Mouse (Mus musculus): ENCODE results near the gene Slco2b1. TPM values are rescaled to one million over a fixed set of nuclear protein-coding genes. Genes with fewer than 3 reads are reported as not detected.

Slco2b1 gene
- polyA plus RNA-seq, 1 experiment from 2014 or later, result 2.7 TPM

DNA sequence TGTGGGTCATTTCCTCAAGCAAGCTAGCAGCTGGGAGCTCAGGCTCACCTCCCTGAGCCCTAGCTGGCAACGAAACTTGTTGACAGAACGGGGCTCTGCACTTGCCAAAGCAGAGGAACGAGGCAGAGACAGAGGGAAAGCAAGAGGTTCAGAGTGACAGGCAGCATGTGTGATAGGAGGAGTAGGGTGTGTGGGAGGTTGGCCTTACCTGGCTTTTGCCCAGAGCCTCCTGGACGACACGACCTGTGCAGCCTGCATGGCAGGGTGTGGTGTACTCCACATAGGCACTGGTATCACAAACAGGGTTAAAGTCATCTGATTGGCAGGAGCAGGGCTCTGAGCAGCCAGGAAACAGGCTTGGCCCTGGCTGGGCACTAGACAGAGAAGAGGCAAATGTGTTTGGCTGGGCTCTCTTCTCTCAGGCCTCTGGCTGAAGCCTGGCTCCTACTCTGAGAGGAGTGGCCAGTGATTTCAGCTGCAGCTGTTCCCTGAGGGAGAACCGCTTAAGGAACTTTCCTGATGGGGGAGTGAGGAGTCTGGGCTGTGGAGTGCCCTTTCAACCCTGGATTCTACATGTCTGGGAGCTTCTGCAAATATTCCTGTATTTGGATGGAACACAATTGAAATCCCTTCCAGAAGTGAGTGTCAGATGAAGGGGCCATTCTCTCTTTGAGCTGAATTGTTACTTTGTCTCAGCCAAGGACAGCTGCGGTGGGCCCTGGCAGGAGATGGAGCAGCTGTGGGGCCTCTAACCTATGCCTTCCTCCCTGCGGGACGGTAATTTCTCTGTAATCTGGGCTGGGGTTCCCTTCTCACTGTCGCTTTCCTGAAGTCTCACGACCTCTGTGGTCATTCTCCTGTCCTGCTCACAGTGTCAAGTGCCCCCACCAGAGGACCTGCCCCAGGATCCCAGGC, 46.3 kb downstream of the Slco2b1 start:
- H3K9ac ChIP-seq, result no peak overlapping the region

DNA sequence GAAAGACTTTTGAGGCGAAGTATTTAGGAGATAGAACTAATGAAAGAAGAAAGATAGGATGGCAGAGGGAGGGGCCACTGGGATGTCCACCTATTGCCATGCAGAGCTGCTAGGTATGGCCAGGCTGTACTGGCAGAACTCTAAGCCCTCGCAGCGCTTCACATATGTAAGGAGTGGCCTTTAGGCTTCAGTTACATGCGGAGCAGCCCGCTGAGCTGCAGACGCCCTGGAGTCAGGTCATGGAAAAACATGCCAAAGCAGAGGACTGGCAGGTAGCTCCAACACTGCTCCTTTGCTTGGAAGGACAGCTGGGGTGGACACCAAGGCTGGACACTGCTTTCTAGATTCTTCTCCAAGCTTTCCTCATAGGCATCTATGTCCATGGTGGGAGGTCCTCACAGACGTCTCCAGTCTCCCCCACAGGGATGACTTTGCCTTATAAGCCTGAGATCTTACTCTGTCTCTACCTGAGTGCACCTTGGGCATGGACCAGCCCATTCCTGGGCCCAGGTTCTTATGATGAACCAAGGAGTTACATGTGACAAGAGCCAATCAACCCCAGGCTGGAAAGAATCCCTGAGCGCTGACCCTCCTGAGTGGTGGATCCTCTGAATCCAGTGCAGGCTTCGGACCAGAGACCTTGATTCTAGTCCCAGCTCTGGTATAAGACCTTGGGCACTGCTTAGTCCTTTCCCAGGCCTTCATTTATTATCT, 47.5 kb downstream of the Slco2b1 start:
- Histone ChIP-seq H3K4me2 (replicated peaks) (no peak overlapping the region), H3K27me3 (replicated peaks) (no peaks in the 10 kb centered on the region), H3K4me3 (replicated peaks) (no peak overlapping the region), H3K9me3 (no peaks in the 10 kb centered on the region), H3K36me3 (no peaks in the 10 kb centered on the region), H3K9ac (no peak overlapping the region), H3K27ac (no peak overlapping the region), H3K4me1 (replicated peaks) (peaks cover 13% of the 10 kb centered on the region; the same call in 1 of the 2 replicates)
- no peak for ATAC-seq
- WGBS, result 88% methylated on average over 9 of the region's 9 CpGs

More for the DNA sequence above, 46.3 kb downstream of the Slco2b1 start:
- peak; percentile 48 for ATAC-seq
- WGBS, result 32% methylated on average over 11 of the region's 11 CpGs
- Histone ChIP-seq H3K9me3 (no peaks in the 10 kb centered on the region), H3K4me3 (replicated peaks) (no peak overlapping the region), H3K4me2 (replicated peaks) (no peak overlapping the region), H3K27ac (peak overlapping the region; percentile 6; the same call in 1 of the 2 replicates), H3K4me1 (replicated peaks) (peaks cover 13% of the 10 kb centered on the region; the same call in 1 of the 2 replicates), H3K36me3 (no peaks in the 10 kb centered on the region), H3K27me3 (replicated peaks) (no peaks in the 10 kb centered on the region)

DNA sequence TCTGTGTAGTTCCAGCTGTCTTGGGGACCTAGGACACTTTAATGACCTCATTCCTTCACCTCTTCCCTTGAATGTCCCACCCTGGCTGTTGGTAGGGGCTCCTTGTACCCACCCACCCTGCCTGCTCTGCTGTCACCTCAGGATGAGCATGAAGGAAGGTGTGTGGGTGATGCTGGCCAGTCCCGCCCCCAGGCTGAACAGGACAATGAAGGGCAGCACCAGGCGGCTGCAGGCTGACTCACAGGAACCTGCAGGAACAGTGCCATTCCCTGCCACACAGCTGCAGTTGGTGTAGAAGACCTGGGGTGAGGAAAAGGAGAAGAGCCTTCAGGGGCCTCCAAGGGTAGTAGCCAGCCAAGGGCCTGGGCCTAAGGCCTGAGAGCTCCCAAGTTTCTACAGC, 48.8 kb downstream of the Slco2b1 start:
- no peak for ATAC-seq
- Histone ChIP-seq H3K9me3 (no peaks in the 10 kb centered on the region), H3K27ac (no peak overlapping the region), H3K9ac (no peak overlapping the region), H3K4me3 (replicated peaks) (no peak overlapping the region), H3K27me3 (replicated peaks) (no peaks in the 10 kb centered on the region), H3K36me3 (no peaks in the 10 kb centered on the region), H3K4me1 (replicated peaks) (peaks cover 13% of the 10 kb centered on the region; the same call in 1 of the 2 replicates), H3K4me2 (replicated peaks) (no peak overlapping the region)
- WGBS, result 89% methylated on average over 2 of the region's 2 CpGs

DNA sequence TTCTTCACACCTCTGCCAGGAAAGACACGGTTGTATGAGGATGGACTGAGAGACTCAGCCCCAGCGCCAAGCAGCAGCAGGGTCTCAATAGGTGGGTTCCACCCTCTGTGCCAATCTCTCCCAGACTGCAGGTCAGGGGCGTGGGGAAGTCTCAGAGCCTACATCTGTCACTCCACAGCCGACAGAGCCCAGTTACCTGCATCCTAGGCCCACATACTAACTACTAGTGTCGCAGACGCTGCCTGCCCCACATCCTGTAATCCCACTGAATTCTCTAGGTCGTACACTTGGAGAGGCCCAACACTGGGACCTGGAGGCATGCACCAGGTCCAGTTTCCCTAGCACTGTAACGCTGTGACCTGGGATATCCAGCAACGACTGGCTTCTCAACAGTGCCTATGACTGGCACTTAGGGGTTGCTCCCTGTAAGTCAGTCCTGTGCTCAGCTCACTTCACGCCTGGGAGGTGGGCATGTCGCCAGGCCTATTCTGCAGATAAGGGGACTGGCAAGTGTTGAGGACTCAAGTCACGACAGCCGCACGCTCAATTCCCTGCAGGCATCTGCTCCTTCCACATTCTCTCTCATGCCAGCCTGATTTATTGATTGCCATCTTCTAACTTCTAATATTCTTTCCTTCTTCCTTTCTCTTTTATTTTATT, 49.4 kb downstream of the Slco2b1 start:
- Histone ChIP-seq H3K36me3 (no peaks in the 10 kb centered on the region), H3K9ac (no peak overlapping the region), H3K27ac (no peak overlapping the region), H3K4me1 (replicated peaks) (peaks cover 13% of the 10 kb centered on the region; the same call in 1 of the 2 replicates), H3K4me2 (replicated peaks) (no peak overlapping the region), H3K27me3 (replicated peaks) (no peaks in the 10 kb centered on the region), H3K9me3 (no peaks in the 10 kb centered on the region), H3K4me3 (replicated peaks) (no peak overlapping the region)
- ATAC-seq, result no peak
- 81% methylated on average over 14 of the region's 14 CpGs for whole genome bisulfite sequencing

DNA sequence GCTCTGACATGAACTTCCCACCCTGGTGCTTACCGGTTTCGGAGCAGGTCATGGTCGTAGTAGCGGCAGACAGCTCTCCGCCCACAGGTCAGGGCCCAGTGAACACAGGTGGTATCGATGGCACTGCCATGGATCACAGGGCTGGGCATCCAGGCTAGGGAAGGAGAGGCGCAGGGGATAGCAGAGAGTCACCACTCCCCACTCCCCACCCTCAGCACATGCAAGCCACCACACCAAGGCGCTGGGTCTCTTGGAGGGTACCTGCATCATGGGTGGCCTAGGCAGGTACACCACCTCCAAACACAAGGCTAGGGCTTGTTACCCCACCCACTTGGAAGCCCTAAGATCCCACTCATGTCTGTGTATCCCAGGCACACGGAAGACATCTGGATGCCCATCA, 50.1 kb downstream of the Slco2b1 start:
- no peak overlapping the region for H3K27ac ChIP-seq
- WGBS, result 91% methylated on average over 9 of the region's 9 CpGs
- H3K4me2 ChIP-seq (replicated peaks), result no peak overlapping the region

DNA sequence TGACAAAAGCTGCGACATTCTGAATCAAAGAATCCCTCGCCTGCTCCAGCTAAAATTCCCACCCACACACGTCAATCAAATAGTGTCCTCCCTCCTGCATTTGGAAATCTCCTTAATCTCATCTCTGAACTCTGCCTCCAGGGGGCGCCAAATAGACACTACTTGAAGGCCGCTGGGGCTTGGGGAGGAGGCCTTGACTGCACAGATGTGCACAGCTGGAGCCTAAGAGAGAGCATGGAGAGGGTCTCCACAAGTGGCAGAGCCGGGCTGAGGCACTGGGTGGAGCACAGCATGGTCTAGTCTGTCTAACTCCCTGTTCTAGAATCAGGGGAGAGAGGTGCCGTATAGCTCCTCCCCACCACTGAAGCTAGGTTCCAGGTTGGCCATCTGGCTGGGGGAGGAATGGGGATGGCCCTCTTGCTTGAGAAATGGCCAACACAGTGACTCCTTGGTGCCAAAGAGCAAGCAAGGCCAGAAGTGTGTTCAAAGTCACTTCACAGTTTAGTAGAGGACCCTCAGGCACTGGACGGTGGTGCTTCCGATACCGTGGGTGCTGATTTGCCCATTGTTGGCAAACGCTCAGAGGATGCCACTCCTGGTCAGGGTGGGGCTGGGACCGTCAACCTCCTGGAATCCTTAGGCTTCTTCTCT, 51.6 kb downstream of the Slco2b1 start:
- Histone ChIP-seq H3K4me1 (replicated peaks) (peaks cover 6% of the 10 kb centered on the region; the same call in 1 of the 2 replicates), H3K36me3 (no peaks in the 10 kb centered on the region), H3K9ac (no peak overlapping the region), H3K27me3 (replicated peaks) (no peaks in the 10 kb centered on the region), H3K27ac (no peak overlapping the region), H3K4me2 (replicated peaks) (no peak overlapping the region), H3K9me3 (no peaks in the 10 kb centered on the region), H3K4me3 (replicated peaks) (no peak overlapping the region)
- WGBS, result 43% methylated on average over 12 of the region's 12 CpGs
- ATAC-seq, result peak; percentile 84

More for the DNA sequence above, 50.1 kb downstream of the Slco2b1 start:
- Histone ChIP-seq H3K27me3 (replicated peaks) (no peaks in the 10 kb centered on the region), H3K36me3 (no peaks in the 10 kb centered on the region), H3K4me1 (replicated peaks) (peaks cover 13% of the 10 kb centered on the region; the same call in 1 of the 2 replicates), H3K9ac (no peak overlapping the region), H3K4me3 (replicated peaks) (no peak overlapping the region), H3K9me3 (no peaks in the 10 kb centered on the region)
- no peak for ATAC-seq

DNA sequence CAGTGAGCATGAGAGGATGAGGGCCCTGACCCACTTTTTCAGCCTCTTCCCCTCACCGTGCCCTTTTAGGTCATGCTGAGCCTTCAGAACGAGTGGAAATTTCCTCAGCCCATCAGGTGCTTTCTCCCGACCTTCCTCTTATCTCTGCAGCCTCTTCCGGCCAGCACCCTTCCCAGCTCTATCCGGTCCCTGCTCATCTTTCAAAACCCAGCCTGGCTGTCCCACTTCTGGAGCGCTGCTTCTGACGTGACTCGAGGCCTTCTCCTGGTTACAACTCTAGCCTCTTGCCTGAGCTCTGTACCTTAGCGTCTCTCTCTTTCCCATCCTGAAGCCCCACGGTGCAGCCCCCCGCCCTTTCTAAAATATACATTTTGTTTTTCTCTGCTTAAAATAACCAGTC, 56.9 kb downstream of the Slco2b1 start:
- Histone ChIP-seq H3K36me3 (no peaks in the 10 kb centered on the region), H3K4me3 (replicated peaks) (no peak overlapping the region)
- no peak for ATAC-seq

DNA sequence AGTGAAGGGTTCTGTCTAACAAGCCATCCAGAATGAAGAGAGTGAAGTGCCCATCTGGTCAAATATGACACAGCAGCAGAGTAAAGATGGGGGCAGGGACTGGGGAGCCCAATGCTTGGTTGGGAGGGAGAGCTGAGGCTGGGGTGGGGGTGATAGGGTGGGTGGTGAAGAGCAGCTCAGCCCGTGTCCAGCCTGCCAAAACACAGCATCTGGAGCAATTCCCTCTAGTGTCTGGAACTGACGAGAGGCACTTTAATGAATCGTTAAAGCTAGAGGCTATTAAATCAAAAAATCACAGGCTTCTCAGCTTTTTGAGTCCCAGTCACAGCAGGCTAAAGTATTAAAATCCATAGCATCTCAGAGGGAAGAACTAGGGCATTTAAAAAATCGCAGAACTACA, 61.6 kb downstream of the Slco2b1 start:
- ATAC-seq, result no peak
- H3K4me3 ChIP-seq (replicated peaks), result no peak overlapping the region
- H3K9ac ChIP-seq, result no peak overlapping the region
- H3K4me2 ChIP-seq (replicated peaks), result no peak overlapping the region
- no peak overlapping the region for H3K27ac ChIP-seq
- H3K9me3 ChIP-seq, result no peaks in the 10 kb centered on the region
- H3K27me3 ChIP-seq (replicated peaks), result no peaks in the 10 kb centered on the region
- 69% methylated on average over 4 of the region's 4 CpGs for WGBS
- no peaks in the 10 kb centered on the region for H3K36me3 ChIP-seq
- no peaks in the 10 kb centered on the region for H3K4me1 ChIP-seq (replicated peaks)

More for the DNA sequence above, 56.9 kb downstream of the Slco2b1 start:
- Histone ChIP-seq H3K9ac (no peak overlapping the region), H3K9me3 (no peaks in the 10 kb centered on the region), H3K4me2 (replicated peaks) (no peak overlapping the region), H3K27ac (no peak overlapping the region), H3K27me3 (replicated peaks) (no peaks in the 10 kb centered on the region), H3K4me1 (replicated peaks) (no peaks in the 10 kb centered on the region)
- WGBS, result 66% methylated on average over 11 of the region's 11 CpGs

DNA sequence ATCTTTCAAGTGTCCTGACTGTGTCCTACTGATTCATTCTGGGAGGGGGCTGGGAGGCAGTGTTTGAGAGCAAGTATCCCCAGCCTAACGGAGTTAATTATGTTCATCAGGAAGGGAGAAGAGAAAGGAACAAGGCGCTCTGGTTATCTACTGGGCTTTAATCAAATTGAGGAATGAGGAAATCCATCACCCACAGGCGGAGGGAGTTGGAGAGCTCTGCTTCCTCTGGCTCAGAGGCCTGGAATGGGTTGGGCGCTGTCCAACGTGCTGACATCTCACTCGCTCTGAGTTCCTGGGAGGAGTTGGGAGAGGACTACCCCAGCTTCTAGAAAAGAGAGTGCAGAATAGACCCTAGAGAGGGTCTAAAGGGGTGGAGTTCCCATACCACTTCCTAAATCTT, 62.5 kb downstream of the Slco2b1 start:
- Histone ChIP-seq H3K4me3 (replicated peaks) (no peak overlapping the region), H3K9ac (no peak overlapping the region), H3K9me3 (no peaks in the 10 kb centered on the region), H3K27ac (no peak overlapping the region), H3K4me2 (replicated peaks) (no peak overlapping the region), H3K4me1 (replicated peaks) (no peaks in the 10 kb centered on the region), H3K36me3 (no peaks in the 10 kb centered on the region), H3K27me3 (replicated peaks) (no peaks in the 10 kb centered on the region)
- ATAC-seq, result no peak
- 2% methylated on average over 6 of the region's 6 CpGs for WGBS

DNA sequence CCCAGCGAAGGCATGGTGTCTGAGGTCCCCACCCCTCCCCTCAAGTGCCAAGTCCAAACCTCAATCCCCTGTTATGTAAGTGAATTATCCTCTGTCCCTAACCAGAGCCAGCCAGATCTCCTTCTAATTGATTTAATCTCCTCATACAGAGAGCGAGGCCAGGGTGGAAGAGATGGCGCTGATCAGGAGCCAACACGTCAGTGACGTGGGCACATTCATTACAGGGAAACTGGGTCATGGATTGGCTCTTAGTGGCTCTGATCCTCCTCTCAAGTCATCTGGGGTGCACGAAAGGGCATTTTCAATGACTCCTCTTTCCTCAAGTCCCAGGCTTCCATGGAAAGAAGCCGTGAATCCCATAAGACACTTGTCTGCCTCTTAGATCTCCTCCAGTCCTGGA, 66.4 kb downstream of the Slco2b1 start:
- Histone ChIP-seq H3K4me3 (replicated peaks) (no peak overlapping the region), H3K36me3 (no peaks in the 10 kb centered on the region), H3K27me3 (replicated peaks) (0 out of 2 replicates have a peak, but pooled peaks cover 6% of the 10 kb centered on the region), H3K9ac (no peak overlapping the region), H3K4me2 (replicated peaks) (no peak overlapping the region), H3K27ac (no peak overlapping the region), H3K9me3 (no peaks in the 10 kb centered on the region), H3K4me1 (replicated peaks) (no peaks in the 10 kb centered on the region)
- WGBS, result 80% methylated on average over 7 of the region's 7 CpGs
- no peak for ATAC-seq

DNA sequence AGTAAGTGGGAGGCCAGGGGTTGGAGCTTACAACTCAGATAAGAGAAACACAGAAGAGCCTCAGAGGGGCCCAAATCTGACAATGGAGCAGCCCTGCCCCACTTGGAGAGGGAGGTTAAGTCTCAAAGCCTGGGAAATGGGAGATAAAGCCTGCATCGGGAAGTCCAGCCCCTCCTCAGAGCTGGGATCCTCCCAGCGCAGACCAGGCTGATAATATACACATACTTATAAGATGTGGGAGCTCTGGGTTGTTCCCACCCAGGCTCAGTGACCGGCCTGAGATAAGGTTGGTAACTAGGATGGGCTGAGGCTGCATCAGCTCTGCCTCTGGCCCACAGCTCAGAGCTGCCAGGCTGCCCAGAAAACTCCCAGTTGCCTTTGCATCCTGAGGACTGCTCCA, 69.1 kb downstream of the Slco2b1 start:
- no peaks in the 10 kb centered on the region for H3K4me1 ChIP-seq (replicated peaks)
- H3K9me3 ChIP-seq, result no peaks in the 10 kb centered on the region
- H3K4me2 ChIP-seq (replicated peaks), result no peak overlapping the region
- WGBS, result 33% methylated on average over 3 of the region's 3 CpGs
- no peak overlapping the region for H3K9ac ChIP-seq
- H3K36me3 ChIP-seq, result no peaks in the 10 kb centered on the region
- H3K27me3 ChIP-seq (replicated peaks), result 0 out of 2 replicates have a peak, but pooled peaks cover 6% of the 10 kb centered on the region
- peak; percentile 65; the same call in 1 of the 2 replicates for ATAC-seq
- no peak overlapping the region for H3K27ac ChIP-seq
- H3K4me3 ChIP-seq (replicated peaks), result no peak overlapping the region

All from intestine, embryonic 15.5 days (tissue).